Mouse (Mus musculus) midbrain, embryonic 16.5 days (tissue): ENCODE data around the gene Pafah1b1. TPM values are rescaled to one million over a fixed set of nuclear protein-coding genes. Genes with fewer than 3 reads are reported as not detected.

Source experiments
- polyA plus RNA-seq: library from polyadenylated mRNA; unstranded; fragments of >200 nt; fragmentation: Nextera tagmentation; extraction: Ambion mirVana; gene quantifications from 2 replicates; pipeline ENCODE4 v1.2.1, GENCODE M21; 2015

Gene Pafah1b1
- polyA plus RNA-seq, 1 experiment from 2014 or later = 45.8 TPM

Other genes with a start within 250 kb of the Pafah1b1 start
- gene Rap1gap2, start 113.8 kb downstream of the Pafah1b1 start, polyA plus RNA-seq = 17.1 and 18.3 TPM in 2 replicates
- 2.6 and 3.3 TPM in 2 replicates for gene Ccdc92b, start 105.1 kb downstream of the Pafah1b1 start, polyA plus RNA-seq
- gene Cluh, start 75.2 kb downstream of the Pafah1b1 start, polyA plus RNA-seq = 16.4 and 18.1 TPM in 2 replicates
- 53.2 and 60.0 TPM in 2 replicates for gene Mettl16, start 46.2 kb upstream of the Pafah1b1 start, polyA plus RNA-seq
- gene Mnt, start 106.2 kb upstream of the Pafah1b1 start, polyA plus RNA-seq = 7.6 and 8.6 TPM in 2 replicates
- 30.3 and 31.8 TPM in 2 replicates for gene Sgsm2, start 172.4 kb upstream of the Pafah1b1 start, polyA plus RNA-seq
- 27.6 and 30.2 TPM in 2 replicates for gene Tsr1, start 173.4 kb upstream of the Pafah1b1 start, polyA plus RNA-seq
- 14.6 and 17.4 TPM in 2 replicates for gene Smg6, start 201.2 kb upstream of the Pafah1b1 start, polyA plus RNA-seq
- gene Srr, start 201.3 kb upstream of the Pafah1b1 start, polyA plus RNA-seq = 40.9 and 44.2 TPM in 2 replicates